Mouse (Mus musculus) olfactory bulb, adult 2 months (tissue): Measurements from ENCODE around the gene Gm17581.

Experiments used
- CTCF ChIP-seq: fragments of 200-500 bp; IDR thresholded peaks from 2 replicates; pipeline ENCODE4 v1.5.1; 2012; ENCODE audit warnings: low read depth, mild to moderate bottlenecking, low read length, moderate library complexity; ENCODE audit not compliant: insufficient read depth
- POLR2A ChIP-seq: fragments of 200-500 bp; IDR thresholded peaks from 2 replicates; pipeline ENCODE4 v1.6.1; 2012; ENCODE audit warnings: mild to moderate bottlenecking, low read depth, low read length, moderate library complexity; ENCODE audit not compliant: insufficient read depth

DNA sequence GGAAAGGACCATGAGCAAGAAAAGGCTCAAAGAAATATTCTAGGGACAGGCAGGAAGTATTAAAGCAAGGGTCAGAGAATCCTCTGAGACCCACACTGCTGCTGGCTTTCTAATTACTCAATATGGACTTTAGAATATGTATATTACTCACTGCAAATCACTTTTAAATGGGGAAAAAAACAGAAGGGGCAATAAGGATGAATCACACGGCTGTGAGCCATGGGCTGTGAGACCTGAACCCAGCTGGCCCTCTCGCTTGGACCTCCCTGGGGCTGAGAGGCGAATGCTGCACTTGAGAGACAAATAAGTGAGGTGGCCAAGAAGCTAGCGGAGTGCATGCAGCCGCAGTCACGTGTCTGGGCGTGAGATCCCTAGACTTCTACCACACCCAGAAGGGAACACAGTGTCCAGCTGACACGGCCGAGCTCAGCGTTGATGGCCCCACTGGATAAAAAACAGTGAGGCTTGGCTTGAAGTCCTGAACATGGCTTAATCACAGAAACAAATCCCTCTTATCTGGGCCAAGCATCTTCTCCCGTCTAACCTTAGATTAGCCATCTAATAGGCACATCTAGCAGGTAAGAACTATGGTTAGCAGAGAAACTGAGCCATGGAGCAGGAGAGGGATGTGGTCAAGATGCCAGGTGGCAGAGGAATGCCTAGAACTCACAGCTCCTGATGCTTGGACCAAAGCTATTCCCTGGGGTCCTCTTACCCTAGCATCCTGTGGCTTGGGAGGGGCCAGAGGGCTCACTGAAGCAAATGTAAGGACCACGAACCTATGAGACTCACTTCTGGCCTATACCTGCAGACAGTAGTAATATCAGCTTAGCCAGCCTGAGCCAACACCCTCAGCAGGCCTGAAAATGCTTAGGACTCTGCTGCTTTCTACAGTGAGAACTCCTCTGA lies 18.3 kb downstream of the Gm17581 start:
- no peak for TF ChIP-seq CTCF
- TF ChIP-seq POLR2A, result no peak
